Mouse (Mus musculus) left cerebral cortex, adult 8-10 months (tissue): Measurements from ENCODE around the gene Glis1. TPM values are rescaled to one million over a fixed set of nuclear protein-coding genes. Genes with fewer than 3 reads are reported as not detected.

Source experiments
- DNase-seq, 2 experiments: peaks; one replicate each; pipeline ENCODE4 v3.0.0; 2022; ENCODE audit warnings: low spot score in 2 of 2
- total RNA-seq, 4 experiments: library from RNA; stranded (reverse); gene quantifications; 2 replicates each; pipeline ENCODE4 v1.2.4; 2022

Glis1 gene
- total RNA-seq, 4 experiments from 2014 or later: 0.89 to 2.8 (median 1.2) TPM

GRCm38 (mm10) chr4:107452266-107453015 is 18.1 kb downstream of the Glis1 start:
- no peak for DNase-seq

- peak; percentile 62 to 77 for DNase-seq
These were observed 19.0 kb downstream of the Glis1 start for GRCm38 (mm10) chr4:107453141-107453984.

- DNase-seq: no peak
These were observed 23.2 kb downstream of the Glis1 start for GRCm38 (mm10) chr4:107457602-107458001.

- DNase-seq: no peak
These were observed 24.5 kb downstream of the Glis1 start for GRCm38 (mm10) chr4:107458907-107459306.

GRCm38 (mm10) chr4:107459461-107459860 is 25.1 kb downstream of the Glis1 start:
- no peak for DNase-seq

GRCm38 (mm10) chr4:107460468-107460867 is 26.1 kb downstream of the Glis1 start:
- DNase-seq: no peak

GRCm38 (mm10) chr4:107467831-107468230 is 33.4 kb downstream of the Glis1 start:
- DNase-seq: no peak

- no peak for DNase-seq
These were observed 33.9 kb downstream of the Glis1 start for GRCm38 (mm10) chr4:107468264-107468663.

- no peak for DNase-seq
These were observed 34.4 kb downstream of the Glis1 start for GRCm38 (mm10) chr4:107468768-107469167.

GRCm38 (mm10) chr4:107476266-107476665 is 41.9 kb downstream of the Glis1 start:
- no peak for DNase-seq

GRCm38 (mm10) chr4:107479015-107479414 is 44.6 kb downstream of the Glis1 start:
- DNase-seq: no peak

- no peak for DNase-seq
These were observed 48.1 kb downstream of the Glis1 start for GRCm38 (mm10) chr4:107482541-107482940.

GRCm38 (mm10) chr4:107483556-107484220 is 49.3 kb downstream of the Glis1 start:
- DNase-seq: no peak

GRCm38 (mm10) chr4:107484221-107484575 is 49.8 kb downstream of the Glis1 start:
- DNase-seq: no peak

- DNase-seq: no peak
These were observed 51.5 kb downstream of the Glis1 start for GRCm38 (mm10) chr4:107485903-107486302.

GRCm38 (mm10) chr4:107489121-107489840 is 54.9 kb downstream of the Glis1 start:
- no peak for DNase-seq

GRCm38 (mm10) chr4:107492991-107493390 is 58.6 kb downstream of the Glis1 start:
- DNase-seq: no peak

- no peak for DNase-seq
These were observed 61.5 kb downstream of the Glis1 start for GRCm38 (mm10) chr4:107495751-107496430.

- no peak for DNase-seq
These were observed 63.1 kb downstream of the Glis1 start for GRCm38 (mm10) chr4:107497430-107497935.

- DNase-seq: no peak
These were observed 68.2 kb downstream of the Glis1 start for GRCm38 (mm10) chr4:107502601-107503051.
